Mouse (Mus musculus) limb, embryonic 11.5 days (tissue): ENCODE data around the gene Gm17720. TPM values are rescaled to one million over a fixed set of nuclear protein-coding genes. Genes with fewer than 3 reads are reported as not detected.
"Not testable (repeated sequence)": the region's sequence is repeated elsewhere in the genome, so short reads cannot be mapped to it uniquely, and the experiment has no call there.

ENCODE experiments used
- ATAC-seq: fragments of 200-750 bp; cut with Nextera tagmentation; 2 replicates; pipeline ENCODE4 v1.8.0; 2017; ENCODE audit warnings: low read depth; ENCODE audit not compliant: insufficient number of reproducible peaks, low FRiP score, low TSS enrichment
- DNase-seq: peaks from one replicate; pipeline ENCODE4 v3.0.0-alpha.2; 2015; ENCODE audit warnings: low spot score
- H3K27ac ChIP-seq: fragments of 300-500 bp; sonication (generic); replicated peaks from 2 replicates; pipeline ENCODE4 v1.5.1; 2014; ENCODE audit warnings: low read depth, mild to moderate bottlenecking, low read length
- H3K27me3 ChIP-seq: fragments of 300-500 bp; sonication (generic); 2 replicates; pipeline ENCODE4 v1.6.1; 2014; ENCODE audit warnings: mild to moderate bottlenecking, low read length, mixed read lengths; ENCODE audit not compliant: control insufficient read depth, insufficient read depth
- H3K36me3 ChIP-seq: fragments of 300-500 bp; sonication (generic); 2 replicates; pipeline ENCODE4 v1.6.1; 2014; ENCODE audit warnings: mild to moderate bottlenecking, low read length, moderate library complexity, mixed read lengths; ENCODE audit not compliant: control insufficient read depth, insufficient read depth
- H3K4me1 ChIP-seq: fragments of 300-500 bp; sonication (generic); 2 replicates; pipeline ENCODE4 v1.6.1; 2014; ENCODE audit warnings: low read length, mixed read lengths; ENCODE audit not compliant: control insufficient read depth, insufficient read depth
- H3K4me2 ChIP-seq: fragments of 300-500 bp; sonication (generic); 2 replicates; pipeline ENCODE4 v1.6.1; 2014; ENCODE audit warnings: low read depth, mild to moderate bottlenecking, moderate library complexity; ENCODE audit not compliant: severe bottlenecking
- H3K4me3 ChIP-seq: fragments of 300-500 bp; sonication (generic); 2 replicates; pipeline ENCODE4 v1.5.1; 2014; ENCODE audit warnings: low read depth, low read length
- H3K9ac ChIP-seq: fragments of 300-500 bp; sonication (generic); 2 replicates; pipeline ENCODE4 v1.6.1; 2014; ENCODE audit warnings: mild to moderate bottlenecking, low read length
- H3K9me3 ChIP-seq: fragments of 300-500 bp; sonication (generic); 2 replicates; pipeline ENCODE4 v1.6.1; 2016; ENCODE audit warnings: low read length; ENCODE audit not compliant: control insufficient read depth
- WGBS: fragments of 180-500 bp; shearing (Covaris S2); extraction: QIAGEN DNeasy Blood & Tissue Kit; methylation state at CpG from one replicate; pipeline ENCODE4 v1.1.7; 2014; 5-methylcytosine and 5-hydroxymethylcytosine counted together
- polyA plus RNA-seq: library from polyadenylated mRNA; unstranded; fragments of >200 nt; fragmentation: Nextera tagmentation; extraction: Ambion mirVana; gene quantifications from 2 replicates; pipeline ENCODE4 v1.2.1, GENCODE M21; 2014

The Gm17720 gene
- polyA plus RNA-seq, 1 experiment from 2014 or later = not detected

DNA sequence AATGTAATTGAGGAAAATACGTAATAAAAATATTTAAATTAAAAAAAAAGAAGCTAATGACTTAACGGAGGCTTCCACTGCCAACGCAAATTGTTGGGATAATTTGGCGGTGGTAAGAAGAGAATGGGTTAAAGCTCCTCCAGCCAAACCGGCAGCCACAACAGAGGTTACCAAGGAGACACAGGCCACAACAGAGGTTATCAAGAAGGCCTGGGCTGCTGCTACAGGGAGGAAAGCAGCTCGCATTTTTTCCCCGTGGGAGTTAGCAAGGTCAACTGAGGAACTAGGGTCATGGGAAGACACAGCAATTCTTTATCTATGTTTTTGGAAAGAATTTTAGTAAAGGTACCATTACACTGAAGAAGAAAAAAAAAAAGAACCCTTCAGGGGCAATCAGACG, 68.8 kb downstream of the Gm17720 start:
- not testable (repeated sequence) for H3K27me3 ChIP-seq, H3K27ac ChIP-seq, H3K4me3 ChIP-seq, H3K4me1 ChIP-seq, H3K4me2 ChIP-seq, H3K9ac ChIP-seq, H3K9me3 ChIP-seq, DNase-seq, H3K36me3 ChIP-seq, ATAC-seq
- WGBS = 39% methylated on average over 8 of the region's 8 CpGs

Other genes starting within 250 kb of the Gm17720 start
- 3.6 and 4.6 TPM in 2 replicates for gene Phlpp2, start 234.2 kb downstream of the Gm17720 start, polyA plus RNA-seq
- gene Marveld3, start 140.6 kb downstream of the Gm17720 start, polyA plus RNA-seq = 0.24 and 0.27 TPM in 2 replicates
- not detected in 2 replicates for gene Tat, start 112.3 kb downstream of the Gm17720 start, polyA plus RNA-seq
- gene Chst4, start 63.0 kb downstream of the Gm17720 start, polyA plus RNA-seq = not detected in 2 replicates
- 7.9 and 10.3 TPM in 2 replicates for gene Zfp612, start 23.0 kb downstream of the Gm17720 start, polyA plus RNA-seq
- not detected in 2 replicates for gene Gm21964, start 1.5 kb downstream of the Gm17720 start, polyA plus RNA-seq
- gene Calb2, start 65.5 kb upstream of the Gm17720 start, polyA plus RNA-seq = 30.2 and 40.6 TPM in 2 replicates
- 9.6 and 9.9 TPM in 2 replicates for gene Cmtr2, start 112.9 kb upstream of the Gm17720 start, polyA plus RNA-seq
- gene Hydin, start 164.2 kb upstream of the Gm17720 start, polyA plus RNA-seq = not detected in 2 replicates